Mouse (Mus musculus): ENCODE results near the gene Cap2.

Gene Cap2

GRCm38 (mm10) chr13:46565913-46566312, 64.3 kb downstream of the Cap2 start:
- DNase-seq (ENCODE audit: low read depth, low spot score) = no peak

- DNase-seq (ENCODE audit: low read depth, low spot score) = no peak
These were observed 67.8 kb downstream of the Cap2 start for GRCm38 (mm10) chr13:46569469-46569868.

- DNase-seq (ENCODE audit: low read depth, low spot score) = no peak
These were observed 69.5 kb downstream of the Cap2 start for GRCm38 (mm10) chr13:46571141-46571592.

DNA sequence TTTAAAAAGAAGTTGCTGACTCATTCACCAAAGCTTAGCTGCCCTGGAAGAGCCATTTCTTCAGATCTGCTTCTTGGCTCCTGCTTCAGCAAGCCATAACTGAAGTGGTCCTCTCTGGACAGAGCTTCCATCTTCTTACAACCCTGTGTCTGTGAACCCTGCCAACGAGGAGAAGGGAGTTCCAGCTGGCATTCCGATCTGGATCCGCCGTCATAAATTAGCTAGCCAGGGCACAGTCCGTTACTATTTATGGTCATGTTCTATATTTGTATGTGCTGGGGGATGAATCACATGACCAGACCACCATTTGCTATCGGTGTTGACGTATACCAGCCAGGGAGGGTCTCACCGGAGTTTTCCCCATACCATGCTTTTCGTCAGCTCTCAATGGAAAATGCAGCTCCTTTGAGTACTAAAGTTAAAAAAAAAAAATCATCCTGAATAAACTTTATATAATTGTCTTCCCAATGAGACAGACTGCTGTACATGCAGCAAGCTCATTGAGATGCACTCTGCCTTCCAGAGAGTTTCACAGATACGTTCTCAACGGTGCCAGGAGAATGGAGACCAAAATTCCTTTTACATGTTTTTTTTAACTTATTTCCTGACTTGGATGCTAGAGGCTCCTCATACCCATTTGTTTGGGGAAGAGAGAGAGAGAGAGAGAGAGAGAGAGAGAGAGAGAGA, 70.5 kb downstream of the Cap2 start:
- DNase-seq (ENCODE audit: low read depth, low spot score) = no peak

DNA sequence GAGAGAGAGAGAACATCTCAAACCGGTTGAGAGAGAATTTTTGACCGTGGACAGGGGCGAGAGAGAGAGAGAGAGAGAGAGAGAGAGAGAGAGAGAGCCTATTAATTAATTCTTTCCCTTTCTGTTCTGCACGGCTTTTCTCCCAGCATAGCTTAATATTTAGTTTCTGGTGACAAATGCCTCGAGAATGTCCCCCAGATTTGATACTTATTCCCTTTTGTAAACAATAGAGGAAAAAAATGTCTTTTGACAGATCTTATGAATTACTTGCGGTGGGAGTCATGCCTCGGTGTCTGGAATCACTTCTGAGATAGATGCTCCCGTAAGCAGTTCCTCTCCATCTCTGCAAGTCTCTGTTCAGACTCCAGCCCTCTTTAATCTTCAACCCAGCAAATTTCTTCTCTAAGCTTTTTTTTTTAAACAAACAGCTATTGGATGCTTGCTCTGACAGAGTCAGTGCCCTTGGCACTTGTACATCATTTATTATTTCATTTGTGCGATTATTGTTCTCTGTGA, 71.1 kb downstream of the Cap2 start:
- no peak for DNase-seq (ENCODE audit: low read depth, low spot score)

DNA sequence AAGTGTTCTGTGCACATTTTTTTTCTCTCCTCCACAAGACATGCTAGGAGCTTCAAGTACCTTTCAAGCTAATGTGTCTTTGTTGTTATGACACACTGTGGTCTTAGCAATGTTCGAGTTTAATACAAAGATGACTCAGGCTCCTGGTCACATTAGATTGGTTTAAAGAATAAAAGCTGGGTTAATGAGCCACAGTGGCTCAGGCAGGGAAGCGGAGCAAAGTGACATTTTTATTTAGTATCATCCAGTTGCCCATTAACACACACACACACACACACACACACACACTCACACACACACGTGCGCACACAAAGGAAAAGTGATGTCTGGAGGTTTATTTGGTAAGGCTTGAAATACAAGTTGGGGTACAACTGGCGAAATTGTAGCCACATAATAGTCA, 72.6 kb downstream of the Cap2 start:
- DNase-seq (ENCODE audit: low read depth, low spot score) = no peak

- no peak for DNase-seq (ENCODE audit: low read depth, low spot score)
These were observed 73.1 kb downstream of the Cap2 start for GRCm38 (mm10) chr13:46574707-46575106.

DNA sequence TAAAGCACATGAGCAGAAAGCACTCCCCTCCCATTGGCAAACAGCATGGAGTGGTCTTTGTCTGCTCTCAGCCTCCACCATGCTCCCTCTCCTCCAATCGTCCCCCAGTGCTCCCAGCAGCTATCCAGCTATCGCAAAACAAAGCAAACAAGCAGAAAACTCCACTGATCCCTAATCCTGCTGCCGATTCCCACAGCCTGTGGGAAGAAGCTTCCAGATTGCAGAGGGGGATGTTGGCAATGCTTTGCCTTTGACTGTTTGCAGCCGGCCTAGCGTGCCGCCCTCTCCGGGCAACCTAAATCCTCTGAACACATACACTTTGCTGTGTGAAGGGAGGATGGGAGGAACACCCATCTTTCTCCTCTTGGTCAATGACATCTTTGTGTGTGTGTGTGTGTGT, 83.2 kb downstream of the Cap2 start:
- DNase-seq (ENCODE audit: low read depth, low spot score) = no peak

- no peak for DNase-seq (ENCODE audit: low read depth, low spot score)
These were observed 86.2 kb downstream of the Cap2 start for GRCm38 (mm10) chr13:46587717-46588289.

DNA sequence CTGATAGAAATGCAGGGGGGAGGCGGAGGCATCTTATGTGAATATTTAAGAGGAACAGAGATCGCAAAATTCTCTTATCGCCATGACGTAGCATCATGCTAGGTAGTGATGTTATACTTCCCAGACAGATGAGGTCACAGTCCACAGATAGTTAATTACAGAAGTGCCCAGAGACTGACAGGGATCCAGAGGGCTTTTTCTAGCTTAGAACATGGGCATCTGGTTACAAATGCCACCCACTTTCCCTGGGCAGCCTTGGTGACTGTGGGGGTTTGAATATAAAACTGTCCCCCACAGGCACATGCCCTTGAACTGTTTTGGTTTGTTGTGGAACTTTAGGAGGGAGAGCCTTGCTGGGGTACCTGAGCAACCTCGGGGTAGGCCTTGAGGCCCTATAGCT, 87.0 kb downstream of the Cap2 start:
- no peak for DNase-seq (ENCODE audit: low read depth, low spot score)

DNA sequence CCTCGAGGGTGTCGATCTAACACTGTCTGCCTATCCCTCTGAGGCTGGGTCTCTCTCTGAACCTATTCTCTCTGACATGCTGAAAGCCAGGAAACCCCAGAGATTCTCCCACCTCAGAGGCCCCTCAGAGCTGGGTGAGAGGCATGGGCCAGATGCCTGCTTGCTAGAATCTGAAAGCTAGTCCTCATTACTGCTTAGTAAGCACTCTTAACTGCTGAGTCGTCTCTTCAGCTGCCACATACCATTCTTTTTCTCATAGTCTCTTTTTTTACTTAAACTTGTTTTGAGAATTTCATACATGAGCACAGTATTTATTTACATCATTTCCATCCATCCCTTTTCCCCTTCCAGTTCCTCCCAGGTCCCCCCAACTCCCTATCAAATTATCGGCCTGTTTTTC, 89.2 kb downstream of the Cap2 start:
- DNase-seq (ENCODE audit: low read depth, low spot score) = no peak

DNA sequence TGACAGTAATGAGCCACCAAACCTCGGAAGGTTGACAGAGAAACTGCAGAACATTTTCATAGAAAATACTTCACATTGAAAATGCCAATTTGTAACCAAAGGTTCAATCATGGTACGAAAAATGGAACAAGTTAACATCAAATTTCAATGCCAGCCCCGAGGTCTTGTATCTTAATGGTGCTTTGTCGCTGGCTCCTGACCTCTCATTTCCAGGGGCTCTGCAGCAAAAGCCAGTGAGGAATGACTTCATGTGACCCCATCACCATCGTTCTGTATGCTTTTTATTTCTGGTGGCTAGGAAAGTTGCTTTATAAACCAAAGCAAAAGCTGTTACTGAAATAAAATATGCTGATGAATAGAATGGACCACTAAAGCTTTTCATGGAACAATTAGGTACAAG, 99.0 kb downstream of the Cap2 start:
- DNase-seq (ENCODE audit: low read depth, low spot score) = no peak

DNA sequence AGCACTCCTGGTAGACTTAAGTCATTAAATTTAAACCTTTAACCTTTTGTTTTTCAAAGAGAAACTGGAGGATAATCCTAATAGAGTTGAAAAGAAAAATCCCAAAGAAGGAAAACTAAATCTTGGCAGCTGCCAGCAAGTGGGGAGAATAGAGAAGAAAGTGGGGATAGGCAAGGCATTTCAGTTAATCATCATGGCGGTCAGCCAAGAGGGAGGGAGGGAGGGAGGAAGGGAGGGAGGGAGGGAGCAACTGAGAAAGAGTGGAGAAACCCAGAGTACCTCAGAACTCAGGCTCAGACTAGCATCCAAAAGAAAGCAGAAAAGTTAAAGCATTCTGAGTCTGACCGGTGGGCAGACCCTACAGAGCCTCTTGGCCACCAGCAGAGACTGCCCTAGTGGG, 99.7 kb downstream of the Cap2 start:
- DNase-seq (ENCODE audit: low read depth, low spot score) = no peak

DNA sequence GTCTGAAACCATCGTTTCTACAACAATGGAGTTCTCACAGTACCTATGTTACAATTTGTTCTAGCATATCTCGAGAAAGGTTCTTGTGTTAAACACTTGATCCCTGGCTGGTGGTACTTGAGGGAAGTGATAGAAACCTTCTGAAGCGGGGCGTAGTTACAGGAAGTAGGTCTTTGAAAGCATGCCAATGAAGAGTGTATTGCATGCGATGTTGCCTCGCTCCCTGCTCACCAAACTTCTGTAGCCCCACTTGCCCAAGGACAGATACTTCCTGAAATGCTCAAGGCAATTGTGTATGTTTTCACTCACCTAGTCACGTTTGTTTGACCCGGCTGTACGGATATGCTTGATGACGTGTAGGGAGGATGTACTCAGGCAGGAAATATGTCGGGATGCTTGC, 101.0 kb downstream of the Cap2 start:
- no peak for DNase-seq (ENCODE audit: low read depth, low spot score)

DNA sequence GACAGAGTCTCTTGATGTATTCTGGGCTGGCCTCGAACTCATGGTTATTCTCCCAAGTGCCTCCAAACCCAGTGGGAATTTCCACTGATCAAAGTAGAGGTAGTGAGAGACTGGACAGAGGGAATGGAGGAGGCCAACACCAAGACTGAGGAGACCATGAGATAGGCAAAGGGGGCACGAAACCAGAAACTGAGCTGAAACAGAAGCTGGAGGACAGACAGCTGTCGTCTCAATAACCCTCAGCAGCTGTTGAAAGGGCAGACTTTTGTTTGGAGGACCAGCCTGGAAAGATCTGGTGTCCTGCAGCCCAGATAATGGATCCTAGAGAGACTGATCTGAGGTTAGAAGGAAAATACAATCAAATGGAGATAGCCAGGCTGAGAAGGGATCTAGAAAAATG, 109.4 kb downstream of the Cap2 start:
- DNase-seq (ENCODE audit: low read depth, low spot score) = no peak

DNA sequence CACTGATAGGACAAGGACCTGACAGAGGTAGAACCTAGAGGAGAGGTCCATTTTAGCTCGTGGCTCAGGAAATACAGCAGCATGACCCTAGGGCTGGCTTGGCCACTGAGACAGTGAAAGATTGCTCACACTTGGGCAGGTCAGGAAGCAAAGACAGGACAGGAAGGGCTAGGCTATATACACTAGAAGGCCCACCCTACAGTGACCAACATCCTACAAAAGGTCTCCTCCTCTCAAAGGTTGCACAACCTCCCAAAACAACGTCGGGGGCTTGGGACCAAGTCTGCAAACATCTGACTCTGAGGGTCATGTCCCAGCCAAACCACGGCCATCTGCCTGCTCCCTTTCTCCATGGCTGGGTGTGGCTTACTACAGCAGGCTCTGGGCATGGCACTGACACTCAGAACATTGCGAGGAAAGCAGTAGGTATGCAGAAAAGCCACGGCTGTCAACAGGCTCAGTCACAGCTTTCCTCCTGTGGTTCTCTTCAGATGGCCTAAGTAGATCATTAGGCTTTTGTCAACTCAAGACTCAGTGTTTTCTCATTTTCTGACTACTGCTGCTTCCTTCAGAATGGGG, 112.1 kb downstream of the Cap2 start:
- DNase-seq (ENCODE audit: low read depth, low spot score) = no peak

- no peak for DNase-seq (ENCODE audit: low read depth, low spot score)
These were observed 115.2 kb downstream of the Cap2 start for GRCm38 (mm10) chr13:46616673-46617362.

DNA sequence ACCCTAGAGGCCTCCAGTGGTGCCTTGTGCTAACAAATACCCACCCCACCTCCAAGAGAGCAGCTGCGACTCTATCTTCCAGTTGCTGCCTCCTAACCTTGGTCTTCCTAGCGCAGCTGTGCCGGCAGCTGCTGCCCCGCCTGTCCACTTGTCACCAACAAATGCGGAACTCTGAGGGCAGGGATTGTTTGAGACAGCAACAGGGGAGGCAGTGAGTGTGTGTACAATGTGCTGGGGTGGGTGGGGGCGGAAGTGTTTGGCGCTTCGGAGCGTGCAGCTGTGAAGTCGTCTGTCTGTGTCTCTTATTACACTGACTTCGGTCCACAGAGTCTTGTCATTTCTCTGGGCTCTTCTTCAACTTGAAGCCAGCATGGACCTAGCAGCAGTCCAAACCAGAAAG, 118.0 kb downstream of the Cap2 start:
- no peak for DNase-seq (ENCODE audit: low read depth, low spot score)

DNA sequence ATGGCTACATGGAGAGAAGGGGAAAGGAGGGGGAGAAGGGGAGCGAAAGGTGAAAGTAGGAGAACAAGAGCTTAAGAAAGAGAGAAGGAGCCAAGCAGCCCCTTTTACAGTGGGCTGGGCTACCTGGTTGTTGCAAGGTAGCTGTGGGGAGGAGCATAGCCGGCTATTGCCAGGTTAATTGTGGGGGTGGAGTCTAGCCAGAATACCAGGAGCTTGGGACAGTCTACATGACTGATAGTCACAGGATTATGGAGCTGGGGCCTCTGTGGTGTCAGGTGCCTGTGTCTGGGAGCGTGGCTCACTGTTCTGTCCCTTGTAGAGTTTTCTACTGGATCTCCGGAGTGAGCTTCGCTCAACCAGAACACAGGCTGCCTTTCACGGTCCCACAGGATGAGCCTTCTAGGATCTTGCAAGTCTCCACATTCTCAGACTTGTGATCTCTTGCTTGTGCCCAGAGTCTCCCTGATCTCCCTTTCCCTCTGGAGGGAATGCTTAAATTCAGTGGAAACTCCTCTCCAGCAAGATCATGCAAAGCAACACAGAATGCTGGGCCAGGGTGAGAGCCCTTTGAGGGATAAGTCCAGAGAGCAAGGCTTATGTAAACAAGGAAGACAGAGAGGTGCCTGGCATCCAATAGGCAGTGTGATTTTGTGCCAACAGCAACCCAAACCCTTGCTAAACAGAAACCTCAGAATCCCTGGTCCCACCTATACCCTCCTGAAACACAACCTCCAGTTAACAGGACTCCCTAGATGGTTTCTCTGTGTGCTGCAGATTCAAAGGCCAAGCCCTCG, 119.5 kb downstream of the Cap2 start:
- DNase-seq (ENCODE audit: low read depth, low spot score) = no peak

GRCm38 (mm10) chr13:46626608-46627007, 125.0 kb downstream of the Cap2 start:
- DNase-seq (ENCODE audit: low read depth, low spot score) = no peak

DNA sequence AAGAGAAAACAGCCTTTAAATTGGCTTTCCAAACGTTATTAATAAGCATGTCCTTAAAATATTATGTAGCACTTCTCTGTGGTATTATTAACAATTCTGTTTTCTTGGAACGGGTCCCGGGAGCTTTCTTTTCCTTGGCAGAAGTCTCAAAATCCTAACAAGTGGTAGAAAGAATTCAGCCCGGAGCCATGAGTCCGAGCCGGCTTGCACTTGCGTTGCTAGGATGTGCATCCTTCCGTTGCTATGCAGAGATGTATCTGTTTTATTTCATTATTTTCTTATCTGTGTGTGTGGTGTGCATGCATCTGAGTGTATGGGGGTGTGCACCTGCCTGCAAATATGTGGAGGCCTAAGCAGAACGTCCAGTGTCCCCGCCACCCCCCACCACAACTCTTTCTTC, 126.2 kb downstream of the Cap2 start:
- DNase-seq (ENCODE audit: low read depth, low spot score) = no peak

DNA sequence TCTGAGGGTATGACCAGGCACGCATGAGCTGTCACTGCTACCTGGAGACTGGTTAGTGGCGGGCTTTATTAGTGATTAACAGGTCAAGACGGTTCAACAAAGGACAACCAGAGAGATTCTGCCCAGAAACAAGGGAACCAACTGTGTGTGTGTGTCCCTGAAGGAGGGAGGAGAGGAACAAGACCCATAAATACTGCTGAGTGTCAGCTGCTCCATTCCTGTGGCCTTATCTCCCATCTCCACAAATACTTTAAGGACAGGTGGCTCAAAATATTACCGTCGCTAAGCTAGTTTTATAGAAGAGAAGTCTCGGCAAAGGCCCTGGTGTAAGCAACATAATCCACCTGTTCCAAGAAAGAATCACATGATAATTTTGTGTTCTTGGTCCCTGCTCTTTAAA, 127.7 kb downstream of the Cap2 start:
- no peak for DNase-seq (ENCODE audit: low read depth, low spot score)
